Mouse (Mus musculus): ENCODE data around the gene Olfr303. TPM values are rescaled to one million over a fixed set of nuclear protein-coding genes. Genes with fewer than 3 reads are reported as not detected.
"Not testable (repeated sequence)": the region's sequence is repeated elsewhere in the genome, so short reads cannot be mapped to it uniquely, and the experiment has no call there.

The Olfr303 gene
- not detected in 2 replicates for polyA plus RNA-seq (2015; fragmentation: Nextera tagmentation; extraction: Ambion mirVana)

DNA sequence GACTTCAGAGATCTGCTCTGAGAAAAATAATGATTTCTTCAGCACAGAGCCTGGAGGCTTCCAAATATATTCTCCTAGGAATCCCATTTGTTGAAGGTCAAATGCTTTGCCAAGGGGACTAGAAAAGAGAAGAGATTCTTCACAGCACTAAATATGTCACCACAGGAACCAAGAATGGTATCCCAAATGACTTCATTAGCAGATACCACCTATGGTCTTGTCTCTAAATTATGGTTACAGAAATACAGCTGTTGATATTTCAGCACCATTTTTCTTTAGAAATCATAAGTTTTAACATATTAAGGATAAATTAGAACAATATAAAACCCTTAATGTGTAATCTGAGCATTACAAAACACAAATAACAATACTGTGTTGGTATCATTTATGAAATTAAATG is at the start of gene Olfr303:
TSS of gene Olfr303 (minus strand) at position 101 of the 400 bp plus-strand sequence.
- no peak within 1 kb of the TSS for H3K27ac ChIP-seq
- no peaks in the 10 kb centered on the region for H3K36me3 ChIP-seq
- no peaks in the 10 kb centered on the region for H3K27me3 ChIP-seq
- H3K4me2 ChIP-seq: no peak within 1 kb of the TSS
- H3K9ac ChIP-seq: no peak within 1 kb of the TSS
- H3K4me1 ChIP-seq (replicated peaks): no peaks in the 10 kb centered on the region
- no peak for ATAC-seq (replicated peaks; ENCODE audit: insufficient number of reproducible peaks, insufficient read depth, low FRiP score, low read depth)
- H3K4me3 ChIP-seq: no peak within 1 kb of the TSS
- H3K9me3 ChIP-seq (replicated peaks): no peaks in the 10 kb centered on the region

DNA sequence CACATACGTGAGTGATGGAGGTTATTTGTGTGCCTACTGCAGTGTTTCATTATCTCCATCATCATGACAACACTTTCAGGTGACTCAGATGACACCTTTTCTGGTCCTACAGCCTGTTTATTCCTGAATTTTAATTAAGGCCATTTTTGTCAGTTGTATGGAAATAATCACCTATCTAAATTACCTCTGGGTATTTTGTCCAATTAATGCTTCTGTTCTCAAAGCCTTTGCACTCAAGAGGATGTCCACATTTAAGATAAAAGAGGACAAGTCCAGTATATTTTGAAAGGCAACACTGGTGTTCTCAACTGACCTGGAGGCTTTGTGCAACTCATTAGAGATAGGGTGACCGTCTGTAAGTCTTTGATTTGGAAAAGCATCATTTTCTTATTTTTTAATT is 6.0 kb upstream of the Olfr303 start, which contains the start of gene Olfr301:
TSS of gene Olfr301 (plus strand) at position 301 of the 400 bp plus-strand sequence.
- H3K9ac ChIP-seq: no peak within 1 kb of the TSS
- no peaks in the 10 kb centered on the region for H3K9me3 ChIP-seq (replicated peaks)
- no peaks in the 10 kb centered on the region for H3K27me3 ChIP-seq
- no peaks in the 10 kb centered on the region for H3K4me1 ChIP-seq (replicated peaks)
- H3K4me2 ChIP-seq: no peak within 1 kb of the TSS
- no peak for ATAC-seq (replicated peaks; ENCODE audit: insufficient number of reproducible peaks, insufficient read depth, low FRiP score, low read depth)
- 65% methylated on average over 2 of the region's 2 CpGs for WGBS
- H3K4me3 ChIP-seq: no peak within 1 kb of the TSS
- H3K36me3 ChIP-seq: no peaks in the 10 kb centered on the region
- H3K27ac ChIP-seq: no peak within 1 kb of the TSS

DNA sequence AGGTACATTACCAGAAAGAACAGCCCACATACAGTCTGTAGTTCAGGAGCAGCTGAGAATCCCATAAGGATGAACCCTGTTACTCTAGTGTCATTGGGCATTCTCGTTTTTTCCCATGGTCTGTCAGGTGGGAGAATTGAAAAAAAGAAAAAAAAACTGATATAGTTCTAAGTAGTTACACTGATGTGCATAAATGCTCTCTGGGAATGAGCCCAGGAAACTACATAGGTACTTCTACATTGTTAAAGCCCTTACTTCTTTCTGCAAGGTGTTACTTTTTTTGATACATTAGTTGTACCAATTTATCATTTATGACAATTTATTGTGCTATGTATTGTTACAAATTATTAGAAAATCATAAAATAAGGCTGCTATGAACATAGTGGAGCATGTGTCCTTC is 11.0 kb downstream of the Olfr303 start, which contains the start of gene Olfr304:
TSS of gene Olfr304 (minus strand) at position 101 of the 400 bp plus-strand sequence.
- no peaks in the 10 kb centered on the region for H3K4me1 ChIP-seq (replicated peaks)
- no peaks in the 10 kb centered on the region for H3K36me3 ChIP-seq
- H3K27me3 ChIP-seq: no peaks in the 10 kb centered on the region
- H3K27ac ChIP-seq: no peak within 1 kb of the TSS
- no peak within 1 kb of the TSS for H3K9ac ChIP-seq
- no peak for ATAC-seq (replicated peaks; ENCODE audit: insufficient number of reproducible peaks, insufficient read depth, low FRiP score, low read depth)
- WGBS: 37% methylated on average over 1 of the region's 1 CpGs
- H3K9me3 ChIP-seq (replicated peaks): no peaks in the 10 kb centered on the region
- H3K4me2 ChIP-seq: no peak within 1 kb of the TSS
- H3K4me3 ChIP-seq: no peak within 1 kb of the TSS

DNA sequence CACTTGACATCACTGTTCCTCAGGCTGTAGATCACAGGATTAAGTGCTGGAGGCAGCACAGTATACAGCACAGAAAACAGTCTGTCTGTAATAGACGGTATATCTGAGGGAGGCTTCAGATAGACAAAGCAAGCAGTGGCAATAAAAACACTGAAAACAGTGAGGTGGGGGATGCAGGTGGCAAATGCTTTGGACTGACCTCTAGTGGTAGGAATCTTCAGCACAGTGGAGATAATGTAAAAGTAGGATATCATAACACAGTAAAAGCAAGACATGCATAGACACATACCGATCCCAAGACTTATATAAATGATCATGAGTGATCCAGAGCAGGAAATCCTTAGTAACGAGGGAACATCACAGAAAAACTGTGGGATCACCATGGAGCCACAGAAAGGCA is 11.8 kb downstream of the Olfr303 start:
- Histone ChIP-seq H3K4me3 (no peak overlapping the region), H3K27ac (no peak overlapping the region), H3K4me2 (no peak overlapping the region), H3K36me3 (no peaks in the 10 kb centered on the region), H3K9ac (no peak overlapping the region), H3K27me3 (no peaks in the 10 kb centered on the region), H3K9me3 (replicated peaks) (no peaks in the 10 kb centered on the region), H3K4me1 (replicated peaks) (no peaks in the 10 kb centered on the region)
- 64% methylated on average over 3 of the region's 3 CpGs for WGBS
- ATAC-seq (replicated peaks; ENCODE audit: insufficient number of reproducible peaks, insufficient read depth, low FRiP score, low read depth): no peak

GRCm38 (mm10) chr7:86366828-86367227 is 30.8 kb downstream of the Olfr303 start, which contains the start of gene Olfr305:
Gene Olfr305, minus strand, starts transcription at chr7:86366928.
- Histone ChIP-seq H3K9me3 (replicated peaks) (no peaks in the 10 kb centered on the region), H3K4me3 (no peak within 1 kb of the TSS), H3K36me3 (no peaks in the 10 kb centered on the region), H3K9ac (no peak within 1 kb of the TSS), H3K27ac (no peak within 1 kb of the TSS), H3K4me1 (replicated peaks) (no peaks in the 10 kb centered on the region), H3K27me3 (no peaks in the 10 kb centered on the region), H3K4me2 (no peak within 1 kb of the TSS)
- 75% methylated on average over 1 of the region's 1 CpGs for WGBS
- ATAC-seq (replicated peaks; ENCODE audit: insufficient number of reproducible peaks, insufficient read depth, low FRiP score, low read depth): no peak

DNA sequence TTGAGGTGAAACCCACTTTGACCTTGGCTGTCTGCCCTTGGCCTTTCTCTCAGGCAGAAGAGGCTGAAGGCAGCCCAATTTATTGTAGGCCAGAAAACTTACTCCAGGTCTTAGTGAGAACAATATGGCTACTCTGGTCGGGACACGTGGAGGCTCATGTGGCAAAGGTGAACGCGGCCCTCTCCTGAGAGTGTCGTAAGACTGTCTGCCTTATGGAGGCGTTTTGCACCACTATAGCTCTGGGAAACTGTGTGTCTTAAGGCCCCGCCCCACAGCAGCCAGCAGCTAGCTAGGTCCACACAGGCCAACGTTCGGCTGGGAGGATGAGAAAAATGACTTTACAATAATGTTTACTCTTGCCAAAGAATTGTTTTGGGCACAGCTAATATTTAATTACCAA is 51.3 kb downstream of the Olfr303 start:
- not testable (repeated sequence) for H3K9me3 ChIP-seq (replicated peaks); H3K36me3 ChIP-seq; H3K27ac ChIP-seq; H3K4me2 ChIP-seq; H3K4me3 ChIP-seq; H3K9ac ChIP-seq; ATAC-seq (replicated peaks; ENCODE audit: insufficient number of reproducible peaks, insufficient read depth, low FRiP score, low read depth); H3K4me1 ChIP-seq (replicated peaks); H3K27me3 ChIP-seq
- 91% methylated on average over 9 of the region's 9 CpGs for WGBS

- 0 out of 2 replicates have a peak, but pooled peaks cover 4% of the 10 kb centered on the region for H3K9me3 ChIP-seq (replicated peaks)
- 58% methylated on average over 3 of the region's 3 CpGs for WGBS
Observed at GRCm38 (mm10) chr7:86344253-86344652, 53.3 kb downstream of the Olfr303 start.

GRCm38 (mm10) chr7:86342881-86343565 is 54.6 kb downstream of the Olfr303 start:
- no peak overlapping the region for H3K4me2 ChIP-seq
- H3K9me3 ChIP-seq (replicated peaks): no peaks in the 10 kb centered on the region
- no peak overlapping the region for H3K27ac ChIP-seq
- H3K27me3 ChIP-seq: no peaks in the 10 kb centered on the region
- no peak overlapping the region for H3K4me3 ChIP-seq
- ATAC-seq (replicated peaks; ENCODE audit: insufficient number of reproducible peaks, insufficient read depth, low FRiP score, low read depth): no peak
- no peaks in the 10 kb centered on the region for H3K36me3 ChIP-seq
- WGBS: 71% methylated on average over 14 of the region's 14 CpGs
- no peak overlapping the region for H3K9ac ChIP-seq
- H3K4me1 ChIP-seq (replicated peaks): no peaks in the 10 kb centered on the region

More at GRCm38 (mm10) chr7:86344253-86344652, 53.3 kb downstream of the Olfr303 start:
- Histone ChIP-seq H3K9ac (no peak overlapping the region), H3K4me3 (no peak overlapping the region), H3K4me2 (no peak overlapping the region), H3K36me3 (no peaks in the 10 kb centered on the region), H3K27ac (no peak overlapping the region), H3K4me1 (replicated peaks) (no peaks in the 10 kb centered on the region), H3K27me3 (no peaks in the 10 kb centered on the region)
- ATAC-seq (replicated peaks; ENCODE audit: insufficient number of reproducible peaks, insufficient read depth, low FRiP score, low read depth): no peak

Other genes with a start within 250 kb of the Olfr303 start
- gene Vmn2r75, start 226.0 kb downstream of the Olfr303 start, polyA plus RNA-seq (2015; fragmentation: Nextera tagmentation; extraction: Ambion mirVana): not detected in 2 replicates
- not detected in 2 replicates for gene Vmn2r76, start 151.5 kb downstream of the Olfr303 start, polyA plus RNA-seq (2015; fragmentation: Nextera tagmentation; extraction: Ambion mirVana)
- gene Olfr310, start 120.6 kb downstream of the Olfr303 start, polyA plus RNA-seq (2015; fragmentation: Nextera tagmentation; extraction: Ambion mirVana): not detected in 2 replicates
- gene Olfr309, start 84.1 kb downstream of the Olfr303 start, polyA plus RNA-seq (2015; fragmentation: Nextera tagmentation; extraction: Ambion mirVana): not detected in 2 replicates
- gene Olfr308, start 72.2 kb downstream of the Olfr303 start, polyA plus RNA-seq (2015; fragmentation: Nextera tagmentation; extraction: Ambion mirVana): not detected in 2 replicates
- gene Olfr307, start 60.2 kb downstream of the Olfr303 start, polyA plus RNA-seq (2015; fragmentation: Nextera tagmentation; extraction: Ambion mirVana): not detected in 2 replicates
- not detected in 2 replicates for gene Olfr305, start 30.9 kb downstream of the Olfr303 start, polyA plus RNA-seq (2015; fragmentation: Nextera tagmentation; extraction: Ambion mirVana)
- not detected in 2 replicates for gene Olfr304, start 11.1 kb downstream of the Olfr303 start, polyA plus RNA-seq (2015; fragmentation: Nextera tagmentation; extraction: Ambion mirVana)
- not detected in 2 replicates for gene Olfr301, start 6.1 kb upstream of the Olfr303 start, polyA plus RNA-seq (2015; fragmentation: Nextera tagmentation; extraction: Ambion mirVana)
- gene Olfr299, start 62.1 kb upstream of the Olfr303 start, polyA plus RNA-seq (2015; fragmentation: Nextera tagmentation; extraction: Ambion mirVana): not detected in 2 replicates
- gene Olfr298, start 94.7 kb upstream of the Olfr303 start, polyA plus RNA-seq (2015; fragmentation: Nextera tagmentation; extraction: Ambion mirVana): not detected in 2 replicates
- not detected in 2 replicates for gene Olfr297, start 122.2 kb upstream of the Olfr303 start, polyA plus RNA-seq (2015; fragmentation: Nextera tagmentation; extraction: Ambion mirVana)
- gene Olfr295, start 186.1 kb upstream of the Olfr303 start, polyA plus RNA-seq (2015; fragmentation: Nextera tagmentation; extraction: Ambion mirVana): not detected in 2 replicates
- gene Olfr294, start 218.9 kb upstream of the Olfr303 start, polyA plus RNA-seq (2015; fragmentation: Nextera tagmentation; extraction: Ambion mirVana): not detected in 2 replicates

Data from heart, embryonic 15.5 days (tissue).